Mouse (Mus musculus) erythroblast, embryonic 14.5 days (primary cell): ENCODE data around the gene Rogdi. TPM values are rescaled to one million over a fixed set of nuclear protein-coding genes. Genes with fewer than 3 reads are reported as not detected.

Experiments used
- H3K27me3 ChIP-seq: 2 replicates; pipeline ENCODE4 v1.6.1; 2012; ENCODE audit warnings: inconsistent platforms; ENCODE audit not compliant: control insufficient read depth
- H3K36me3 ChIP-seq: 2 replicates; pipeline ENCODE4 v1.6.1; 2012; ENCODE audit warnings: mild to moderate bottlenecking, inconsistent platforms; ENCODE audit not compliant: control insufficient read depth
- H3K4me1 ChIP-seq: 2 replicates; pipeline ENCODE4 v1.6.1; 2012; ENCODE audit warnings: inconsistent platforms; ENCODE audit not compliant: control insufficient read depth
- H3K4me3 ChIP-seq: replicated peaks from 2 replicates; pipeline ENCODE3; 2012; ENCODE audit warnings: moderate library complexity, mild to moderate bottlenecking, inconsistent platforms
- H3K9me3 ChIP-seq: 2 replicates; pipeline ENCODE4 v1.6.1; 2012; ENCODE audit warnings: low read length, inconsistent platforms, mixed read lengths; ENCODE audit not compliant: control insufficient read depth
- GATA1 ChIP-seq: IDR thresholded peaks from 2 replicates; pipeline ENCODE4 v1.6.1; 2012; ENCODE audit warnings: low read length, inconsistent platforms, mixed read lengths
- TAL1 ChIP-seq: IDR thresholded peaks from 3 replicates; pipeline ENCODE4 v1.6.1; 2012; ENCODE audit warnings: low read length, inconsistent platforms, mixed read lengths
- polyA plus RNA-seq: library from polyadenylated mRNA; stranded (reverse); fragments of >175 nt; gene quantifications from 2 replicates; pipeline ENCODE4 v1.2.3, GENCODE M21; 2012

The Rogdi gene
- polyA plus RNA-seq, 1 experiment: 1.0 TPM

DNA sequence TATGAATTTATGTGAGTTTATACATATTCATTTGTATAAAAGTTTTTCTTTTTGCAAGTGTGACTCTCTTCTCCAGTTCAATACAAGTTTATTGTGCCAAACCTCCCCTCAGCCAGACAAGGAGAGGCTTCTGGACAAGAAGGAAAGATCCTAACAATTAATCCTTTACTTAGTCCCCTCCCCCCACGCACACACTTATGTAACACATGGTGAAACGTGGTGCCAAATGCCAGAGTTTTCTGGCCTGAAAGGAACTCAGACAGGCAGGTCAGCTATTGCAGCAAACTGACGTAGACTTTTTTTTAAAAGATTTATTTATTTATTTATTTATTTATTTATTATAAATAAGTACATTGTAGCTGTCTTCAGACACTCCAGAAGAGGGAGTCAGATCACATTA lies 12.7 kb downstream of the Rogdi start:
- Histone ChIP-seq H3K9me3 (no peaks in the 10 kb centered on the region), H3K27me3 (peaks cover 7% of the 10 kb centered on the region; the same call in 1 of the 2 replicates), H3K36me3 (no peaks in the 10 kb centered on the region), H3K4me1 (no peaks in the 10 kb centered on the region), H3K4me3 (no peak overlapping the region)
- TF ChIP-seq GATA1: no peak
- TF ChIP-seq TAL1: no peak

DNA sequence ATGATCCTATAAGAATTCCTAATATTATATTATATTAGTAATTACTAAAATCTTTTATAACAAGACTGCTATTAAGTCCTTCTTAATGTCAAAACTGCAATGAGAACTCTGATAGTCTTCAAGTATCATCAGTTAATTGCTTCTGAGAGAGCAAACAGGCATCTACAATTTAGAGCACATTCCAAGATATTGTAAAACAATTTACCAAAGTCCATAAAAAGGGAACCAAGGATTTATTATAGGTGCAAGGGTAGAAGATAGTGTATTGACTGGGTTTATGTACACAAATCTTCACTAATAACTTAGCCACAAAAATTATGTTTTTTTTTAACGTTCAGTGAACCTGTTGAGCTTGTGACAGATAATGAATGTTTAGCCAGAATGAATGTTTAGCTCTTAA lies 14.4 kb downstream of the Rogdi start:
- H3K4me1 ChIP-seq: no peaks in the 10 kb centered on the region
- H3K36me3 ChIP-seq: no peaks in the 10 kb centered on the region
- TF ChIP-seq GATA1 (no peak), TAL1 (no peak)
- H3K4me3 ChIP-seq: no peak overlapping the region
- H3K27me3 ChIP-seq: peaks cover 7% of the 10 kb centered on the region; the same call in 1 of the 2 replicates
- no peaks in the 10 kb centered on the region for H3K9me3 ChIP-seq

DNA sequence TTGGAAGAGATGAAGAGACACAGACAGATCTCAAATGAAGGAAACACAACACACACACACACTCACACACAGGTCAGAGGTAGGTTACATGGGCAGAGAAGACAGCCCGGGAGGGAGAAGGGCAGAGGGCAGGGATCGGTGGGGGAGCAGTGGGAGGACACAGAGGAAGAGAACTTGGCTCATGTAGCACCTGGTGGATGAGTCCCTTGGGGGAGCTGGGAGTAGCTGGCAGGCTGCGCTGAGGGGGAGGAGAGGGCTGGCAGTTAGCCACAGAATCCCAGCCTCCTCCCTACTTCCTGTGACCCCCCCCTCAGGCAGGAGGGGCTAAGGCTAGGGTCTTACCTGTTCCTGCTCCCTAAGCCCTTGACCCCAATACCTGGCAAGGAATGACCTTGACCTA lies 15.8 kb downstream of the Rogdi start, which contains the start of gene Sept12:
Sept12 (minus strand) TSS at position 300 of the 400 bp plus-strand sequence.
- TF ChIP-seq TAL1 (no peak), GATA1 (no peak)
- Histone ChIP-seq H3K27me3 (peaks cover 7% of the 10 kb centered on the region; the same call in 1 of the 2 replicates), H3K4me3 (no peak within 1 kb of the TSS), H3K9me3 (no peaks in the 10 kb centered on the region), H3K36me3 (no peaks in the 10 kb centered on the region), H3K4me1 (no peaks in the 10 kb centered on the region)

DNA sequence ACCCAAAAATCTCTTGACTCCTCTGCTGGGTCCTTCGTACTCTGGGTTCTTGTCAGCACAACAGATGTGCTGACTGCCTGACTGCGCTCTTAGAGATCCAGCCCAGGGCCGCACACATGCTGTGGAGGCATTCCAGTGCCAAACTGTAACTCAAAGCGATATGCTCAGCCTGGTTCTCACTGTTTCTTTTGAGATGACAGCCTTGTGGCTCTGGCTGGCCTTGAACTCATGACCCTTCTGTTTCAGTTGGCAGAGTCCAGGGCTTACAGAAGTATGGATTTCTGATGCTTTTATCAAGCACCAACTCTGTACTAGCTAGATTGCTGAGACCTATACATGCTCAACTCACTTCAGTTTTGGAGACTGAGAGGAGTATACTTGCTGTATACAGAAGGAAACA lies 20.1 kb downstream of the Rogdi start:
- Histone ChIP-seq H3K4me1 (no peaks in the 10 kb centered on the region), H3K36me3 (no peaks in the 10 kb centered on the region)
- TF ChIP-seq TAL1 (no peak), GATA1 (no peak)

DNA sequence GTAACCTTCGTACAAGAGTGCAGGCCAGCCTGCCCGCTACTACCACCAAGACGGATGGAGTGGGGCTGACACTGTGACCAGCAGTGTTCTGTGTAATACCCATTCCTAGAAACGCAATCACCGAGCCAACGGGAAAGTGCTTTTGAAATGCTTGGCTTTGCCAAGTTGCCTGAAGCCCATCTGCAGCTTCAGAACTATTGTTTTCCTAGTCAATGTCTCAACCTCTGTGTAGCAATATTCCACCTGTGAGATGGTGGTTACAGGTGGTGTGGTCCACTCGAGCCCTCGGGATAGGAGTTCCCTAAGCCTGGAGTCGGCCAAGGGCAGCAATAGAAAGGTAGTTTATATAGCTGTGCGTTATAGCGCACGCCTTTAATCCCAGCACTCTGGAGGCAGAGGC lies 28.6 kb downstream of the Rogdi start:
- TF ChIP-seq TAL1: no peak
- TF ChIP-seq GATA1: no peak
- H3K36me3 ChIP-seq: no peaks in the 10 kb centered on the region
- H3K4me1 ChIP-seq: no peaks in the 10 kb centered on the region
- no peak overlapping the region for H3K4me3 ChIP-seq
- no peaks in the 10 kb centered on the region for H3K9me3 ChIP-seq
- H3K27me3 ChIP-seq: no peaks in the 10 kb centered on the region

More for the DNA sequence above, 20.1 kb downstream of the Rogdi start:
- no peaks in the 10 kb centered on the region for H3K9me3 ChIP-seq
- H3K4me3 ChIP-seq: no peak overlapping the region
- peaks cover 4% of the 10 kb centered on the region; the same call in 1 of the 2 replicates for H3K27me3 ChIP-seq

DNA sequence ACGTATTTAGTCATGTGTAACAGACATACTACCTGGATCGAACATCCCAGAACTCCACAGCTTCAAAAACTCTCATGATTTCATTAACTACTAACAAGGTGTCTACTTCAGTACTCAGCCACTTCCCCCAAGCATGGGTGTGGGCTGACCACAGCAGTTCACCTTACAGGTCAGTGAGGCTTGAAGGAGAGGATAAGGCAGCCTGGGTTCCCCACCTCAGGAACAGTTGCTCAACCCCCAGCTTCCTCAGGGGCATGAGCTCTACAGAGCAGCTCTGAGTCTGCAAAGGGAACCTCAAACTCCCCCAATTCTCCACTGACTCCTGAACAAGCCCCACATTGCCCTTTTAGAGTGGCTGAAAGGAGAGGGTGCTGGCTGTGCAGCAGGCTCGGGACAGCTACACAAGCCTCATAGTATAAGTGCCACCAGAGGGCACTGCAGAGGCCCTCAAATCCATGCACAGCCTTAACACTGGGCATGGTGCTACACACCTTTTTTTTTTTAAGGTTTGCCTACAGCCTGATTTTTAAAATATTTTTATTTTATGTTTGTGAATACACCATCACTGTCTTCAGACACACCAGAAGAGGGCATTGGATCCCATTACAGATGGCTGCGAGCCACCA lies 33.5 kb downstream of the Rogdi start:
- peaks cover 9% of the 10 kb centered on the region for H3K4me1 ChIP-seq
- H3K4me3 ChIP-seq: no peak overlapping the region
- no peaks in the 10 kb centered on the region for H3K36me3 ChIP-seq
- TF ChIP-seq GATA1 (no peak), TAL1 (no peak)
- H3K27me3 ChIP-seq: peaks cover 2% of the 10 kb centered on the region; the same call in 1 of the 2 replicates
- no peaks in the 10 kb centered on the region for H3K9me3 ChIP-seq

DNA sequence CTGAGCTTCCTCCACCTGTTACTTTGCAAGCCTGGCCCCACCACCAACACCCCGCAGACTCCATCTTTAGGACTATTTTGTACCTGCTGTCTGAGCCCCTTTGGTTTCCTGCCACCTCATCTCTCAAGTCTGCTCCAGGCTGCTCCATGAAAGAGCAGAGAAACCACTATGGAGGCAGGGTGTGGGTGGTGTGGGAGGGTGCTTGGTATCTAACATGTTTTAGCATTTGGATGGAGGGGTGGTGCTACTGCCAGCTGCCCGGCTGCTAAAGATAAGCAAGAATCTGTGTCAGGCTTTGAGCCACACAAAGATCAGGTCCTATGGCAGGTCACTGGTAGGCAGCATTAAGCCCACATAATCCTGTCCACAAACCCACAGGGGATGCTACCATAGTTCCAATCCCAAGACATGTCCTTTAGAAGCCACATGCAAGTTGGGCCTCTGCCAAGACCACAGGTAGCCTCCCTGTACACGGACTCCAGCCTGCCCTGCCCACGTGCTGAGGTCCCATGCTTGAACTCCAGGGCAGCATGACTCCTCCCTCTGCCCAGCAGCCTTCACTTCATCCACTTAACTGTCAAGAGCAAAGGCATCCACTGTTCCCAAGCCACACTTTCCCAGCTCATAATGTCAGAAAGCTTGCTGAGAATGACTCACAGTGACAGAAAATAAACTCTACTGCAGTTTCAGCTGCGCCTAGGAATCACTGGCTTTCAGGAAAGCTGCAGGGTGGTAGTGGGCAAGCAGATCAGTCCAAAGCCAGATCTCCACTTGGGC lies 34.9 kb downstream of the Rogdi start:
- H3K36me3 ChIP-seq: no peaks in the 10 kb centered on the region
- TF ChIP-seq TAL1: no peak
- TF ChIP-seq GATA1: no peak
- H3K4me1 ChIP-seq: peaks cover 9% of the 10 kb centered on the region
- no peak overlapping the region for H3K4me3 ChIP-seq
- H3K9me3 ChIP-seq: no peaks in the 10 kb centered on the region
- peaks cover 2% of the 10 kb centered on the region; the same call in 1 of the 2 replicates for H3K27me3 ChIP-seq

DNA sequence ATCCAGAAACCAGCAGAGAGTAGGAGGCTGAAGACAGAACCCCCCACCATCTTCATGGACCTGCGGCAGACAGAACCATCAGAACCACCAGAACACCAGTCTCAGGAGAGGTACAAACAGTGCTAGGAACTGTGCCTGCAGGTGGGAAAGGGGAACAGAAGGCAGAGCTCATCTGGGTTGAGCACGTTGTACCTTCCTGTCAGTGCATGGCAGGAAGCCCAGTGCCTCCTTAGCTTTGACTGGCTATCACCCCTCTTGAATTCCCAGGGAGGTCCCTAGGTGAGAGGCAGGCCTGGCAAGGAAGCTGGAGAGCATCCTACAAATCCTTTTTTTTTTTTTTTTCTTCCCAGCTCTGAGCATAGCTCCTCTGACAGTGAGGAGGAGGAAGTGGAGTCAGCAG lies 37.2 kb downstream of the Rogdi start:
- TF ChIP-seq TAL1: no peak
- no peak for TF ChIP-seq GATA1
- H3K27me3 ChIP-seq: peaks cover 2% of the 10 kb centered on the region; the same call in 1 of the 2 replicates
- no peak overlapping the region for H3K4me3 ChIP-seq
- H3K4me1 ChIP-seq: peaks cover 9% of the 10 kb centered on the region
- H3K9me3 ChIP-seq: no peaks in the 10 kb centered on the region
- no peaks in the 10 kb centered on the region for H3K36me3 ChIP-seq

DNA sequence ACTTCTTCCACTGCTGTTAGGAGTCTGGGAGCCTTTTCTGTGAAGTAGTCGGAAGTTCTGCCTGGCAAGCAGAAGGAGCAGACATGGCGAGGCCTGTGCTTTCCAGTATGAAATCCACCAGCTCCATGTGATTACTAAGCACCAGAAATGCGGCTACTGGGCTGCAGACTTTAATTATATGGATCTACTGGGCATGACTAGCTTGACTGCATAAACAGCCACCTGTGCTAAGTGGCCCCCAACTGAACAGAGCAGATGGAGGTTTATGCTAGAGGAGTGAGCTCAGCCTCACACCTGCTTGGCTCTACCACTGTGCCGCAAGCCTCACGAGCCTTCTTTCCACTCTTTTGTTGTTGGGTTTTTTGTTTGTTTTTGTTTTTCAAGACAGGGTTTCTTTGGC lies 38.8 kb downstream of the Rogdi start:
- H3K27me3 ChIP-seq: peaks cover 2% of the 10 kb centered on the region; the same call in 1 of the 2 replicates
- peaks cover 9% of the 10 kb centered on the region for H3K4me1 ChIP-seq
- no peaks in the 10 kb centered on the region for H3K36me3 ChIP-seq
- H3K4me3 ChIP-seq: no peak overlapping the region
- TF ChIP-seq TAL1 (no peak), GATA1 (no peak)
- H3K9me3 ChIP-seq: no peaks in the 10 kb centered on the region
